Mouse (Mus musculus) hematopoietic stem cell, adult 5-6 weeks (primary cell): ENCODE results near the gene Dab1. TPM values are rescaled to one million over a fixed set of nuclear protein-coding genes. Genes with fewer than 3 reads are reported as not detected.
A peak's percentile ranks its signal among the peaks of the same experiment; 100 is the strongest.

ENCODE experiments used
- ATAC-seq, 2 experiments: fragments of 125-278 bp in 1 of 2; replicated peaks in 1 of 2; 2 replicates each; pipeline ENCODE4 v1.8.0; 2016 to 2017; ENCODE audit warnings: inconsistent platforms in 2 of 2, mild to moderate bottlenecking in 2 of 2, moderate number of reproducible peaks in 2 of 2, low read depth in 1 of 2, moderate TSS enrichment in 1 of 2; ENCODE audit not compliant: low FRiP score in 2 of 2, poor library complexity in 2 of 2, severe bottlenecking in 2 of 2, insufficient read depth in 1 of 2, low TSS enrichment in 1 of 2
- total RNA-seq: library from RNA; stranded (forward); fragments of 172-1452, 232-1000 nt; gene quantifications from 2 replicates; pipeline ENCODE4 v1.2.3, GENCODE M21; 2017

Gene Dab1
- total RNA-seq, 1 experiment from 2014 or later = not detected

GRCm38 (mm10) chr4:104515681-104516080, 896.5 kb downstream of the Dab1 start:
- no peak for ATAC-seq

DNA sequence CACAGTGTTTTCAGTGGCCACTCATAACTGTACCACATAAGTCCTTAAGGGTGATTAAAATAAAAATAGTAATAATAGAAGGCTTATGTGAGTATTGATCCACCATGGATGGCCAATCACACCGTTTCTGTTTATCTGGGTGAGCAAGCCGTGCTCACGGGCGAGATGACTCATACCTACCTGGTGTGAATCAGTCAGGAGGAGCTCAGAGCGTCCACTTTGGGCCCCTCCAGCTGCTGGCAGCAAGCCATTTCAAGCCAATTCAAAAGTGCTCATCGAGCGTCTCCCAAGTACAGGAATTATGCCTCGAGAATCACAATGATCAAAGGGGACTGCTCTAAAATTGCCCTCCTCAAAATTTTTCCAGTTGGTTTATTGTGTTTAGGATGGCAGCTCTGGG, 903.2 kb downstream of the Dab1 start:
- ATAC-seq = no peak

GRCm38 (mm10) chr4:104523776-104524175, 904.6 kb downstream of the Dab1 start:
- no peak for ATAC-seq

DNA sequence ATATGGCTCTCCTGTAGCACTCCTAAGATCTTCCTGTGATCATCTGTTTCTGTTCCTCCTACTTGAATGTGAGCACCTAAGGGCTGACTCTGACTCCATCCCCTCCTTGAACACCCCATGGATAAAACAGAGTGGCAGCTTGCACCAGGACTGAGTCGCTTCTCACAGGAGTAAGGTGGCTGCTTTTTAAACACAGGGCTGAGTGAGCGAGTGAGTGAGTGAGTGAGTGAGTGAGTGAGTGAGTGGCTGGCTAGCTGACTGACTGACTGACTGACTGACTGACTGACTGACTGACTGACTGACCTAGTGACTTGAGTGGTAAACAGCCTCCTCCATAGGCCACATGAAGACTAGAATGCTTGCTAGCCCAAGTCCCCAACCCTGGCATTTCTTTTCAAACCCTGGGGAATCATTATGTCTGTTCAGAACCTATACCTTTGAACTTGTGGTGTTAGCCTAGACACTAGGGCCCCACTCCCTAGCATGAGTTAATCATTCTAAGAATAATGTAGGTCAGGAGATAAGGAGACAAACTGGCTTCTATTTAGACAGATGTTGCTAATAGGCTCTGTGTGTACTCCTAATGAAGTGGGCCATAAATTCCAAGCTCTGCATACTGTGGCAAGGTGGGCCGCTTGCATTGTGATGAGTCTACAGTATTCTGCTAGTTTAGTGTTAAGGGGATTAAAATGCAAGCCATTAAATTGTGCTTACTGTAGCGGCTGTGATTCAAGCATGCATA, 910.9 kb downstream of the Dab1 start:
- no peak for ATAC-seq

- no peak for ATAC-seq
These were observed 913.7 kb downstream of the Dab1 start for GRCm38 (mm10) chr4:104532846-104533245.

DNA sequence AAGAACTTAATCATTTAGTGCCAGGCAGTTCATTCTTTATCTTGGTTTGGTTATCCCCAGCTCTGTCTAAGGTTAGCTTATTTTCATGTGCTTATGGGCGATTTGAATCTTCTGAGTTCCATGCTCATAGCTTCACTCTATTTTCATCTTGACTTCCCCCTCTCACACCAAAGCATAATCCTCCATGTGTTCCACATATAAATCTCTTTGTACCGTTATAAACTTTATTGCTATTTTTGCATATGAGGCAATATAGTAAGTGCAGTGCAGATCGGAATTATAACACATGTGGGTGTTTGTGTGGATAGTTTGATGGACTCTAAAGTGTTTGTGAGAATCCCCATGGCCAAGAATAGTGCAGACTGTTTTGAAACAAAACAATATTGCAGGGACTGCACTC, 919.3 kb downstream of the Dab1 start:
- ATAC-seq = no peak

GRCm38 (mm10) chr4:104539047-104539446, 919.9 kb downstream of the Dab1 start:
- no peak for ATAC-seq

DNA sequence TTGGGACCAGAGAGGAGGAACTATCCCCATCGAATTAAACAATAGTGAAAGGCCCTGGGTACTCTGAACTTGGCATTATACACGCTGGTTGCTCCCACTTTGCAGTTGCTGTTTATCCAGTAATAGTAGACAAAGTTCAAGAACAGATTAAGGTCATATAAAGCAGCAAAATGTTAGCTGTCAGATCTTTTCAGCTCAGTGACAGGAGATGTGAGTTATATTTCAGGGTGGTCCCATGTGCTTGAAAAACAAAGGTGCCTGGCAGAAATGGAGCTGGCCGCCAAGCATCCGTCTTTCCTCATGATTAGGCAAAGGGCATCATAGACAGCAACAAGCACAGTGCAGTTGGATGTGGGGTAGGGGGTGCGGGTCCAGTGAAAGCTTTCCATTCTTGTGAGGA, 927.9 kb downstream of the Dab1 start:
- no peak for ATAC-seq

DNA sequence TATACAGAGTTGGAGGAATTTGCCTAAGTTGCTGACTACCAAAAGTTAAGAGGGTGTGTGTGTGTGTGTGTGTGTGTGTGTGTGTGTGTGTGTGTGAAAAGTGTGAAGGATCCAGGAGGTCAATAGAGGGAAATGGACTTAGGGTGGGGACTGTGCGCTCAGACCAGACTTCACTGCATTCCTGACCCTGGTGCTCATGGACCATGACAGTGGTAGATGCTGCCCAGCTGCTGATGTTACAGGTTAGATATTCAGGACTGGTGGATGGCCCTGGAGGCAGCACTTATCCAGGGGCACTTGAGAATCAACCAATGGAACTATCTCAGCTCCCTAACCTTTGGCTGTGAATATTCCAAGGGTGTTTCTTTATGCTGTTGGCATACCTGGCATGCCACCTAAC, 929.1 kb downstream of the Dab1 start:
- no peak for ATAC-seq

DNA sequence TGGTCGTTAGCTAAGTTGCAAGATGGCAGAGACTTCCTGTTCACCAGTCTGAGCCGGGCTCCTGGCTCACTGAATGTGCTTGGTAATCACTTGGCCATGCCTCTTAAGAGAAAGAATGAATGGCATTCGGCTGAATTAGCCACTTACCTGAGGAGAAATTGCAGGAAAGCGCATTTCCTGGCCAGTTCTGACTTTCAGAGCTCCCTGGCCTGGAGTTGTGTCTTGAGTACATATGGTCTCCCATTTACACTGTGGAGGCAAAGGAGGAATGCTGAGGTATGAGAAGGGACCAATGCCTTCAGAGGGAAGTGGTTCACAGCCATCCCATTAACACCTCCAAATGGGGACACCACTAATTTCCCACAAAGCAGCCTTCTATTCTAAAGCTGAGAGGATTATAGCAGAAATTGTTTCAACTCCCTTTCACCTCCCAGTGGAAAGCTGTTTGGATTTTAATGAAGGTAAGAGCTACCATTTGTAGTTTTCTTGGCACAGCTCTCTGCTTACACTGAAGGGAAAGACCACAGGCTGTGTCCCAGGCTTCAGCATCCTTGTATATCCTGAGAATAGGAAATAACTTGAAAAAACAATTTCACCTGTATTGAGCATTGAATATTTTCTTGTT, 931.5 kb downstream of the Dab1 start:
- no peak for ATAC-seq

DNA sequence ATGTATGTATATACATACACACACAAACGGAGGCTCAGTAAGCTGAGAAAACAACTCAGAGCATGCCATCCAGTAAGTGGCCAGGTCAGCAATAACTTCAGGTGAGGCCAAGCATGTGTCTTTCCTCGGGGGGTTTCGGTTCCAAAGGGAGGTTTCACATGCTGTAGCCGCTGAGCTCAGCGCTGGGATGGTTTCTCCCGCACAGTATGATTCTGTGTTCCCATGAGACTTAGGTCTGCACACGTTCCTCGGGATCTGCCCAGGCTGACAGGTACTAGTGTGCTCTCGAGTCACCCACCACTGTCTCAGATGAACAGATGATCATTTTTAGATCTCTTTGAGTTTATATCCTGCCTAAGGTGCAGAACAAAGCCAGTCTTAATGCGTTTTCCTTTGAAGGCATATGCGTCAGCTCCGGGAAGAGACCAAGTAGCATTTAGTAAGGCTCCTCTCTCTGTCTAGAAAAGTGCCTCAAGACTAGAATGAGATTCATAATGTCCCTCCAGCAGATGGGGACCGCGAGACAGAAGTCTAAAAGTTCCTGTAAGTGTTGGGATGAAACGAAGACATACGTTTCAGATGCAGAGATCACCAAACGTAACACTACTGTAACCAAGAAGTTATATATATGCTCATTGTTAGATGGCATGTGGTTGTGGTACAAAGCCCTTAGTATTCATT, 932.4 kb downstream of the Dab1 start:
- ATAC-seq = no peak

GRCm38 (mm10) chr4:104555408-104555807, 936.2 kb downstream of the Dab1 start:
- no peak for ATAC-seq

DNA sequence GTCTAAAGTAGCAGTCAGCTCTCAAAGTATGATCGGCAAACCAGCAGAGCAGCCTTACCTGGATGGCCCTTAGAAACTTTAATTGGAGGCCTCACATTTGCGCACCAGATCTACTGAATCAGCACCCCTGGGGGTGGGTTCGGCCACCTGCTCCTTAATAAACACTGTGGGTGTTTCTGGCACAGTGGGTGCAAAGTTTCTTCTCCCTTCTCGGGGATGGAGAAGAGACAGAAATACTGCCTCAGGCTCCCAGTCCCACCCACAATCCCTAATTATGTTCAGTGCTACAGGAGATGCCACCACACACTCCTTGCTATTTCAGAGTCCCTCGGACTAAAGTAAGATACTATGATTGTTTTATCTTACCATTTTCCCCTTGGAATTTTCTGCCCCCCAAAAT, 944.4 kb downstream of the Dab1 start:
- no peak for ATAC-seq

DNA sequence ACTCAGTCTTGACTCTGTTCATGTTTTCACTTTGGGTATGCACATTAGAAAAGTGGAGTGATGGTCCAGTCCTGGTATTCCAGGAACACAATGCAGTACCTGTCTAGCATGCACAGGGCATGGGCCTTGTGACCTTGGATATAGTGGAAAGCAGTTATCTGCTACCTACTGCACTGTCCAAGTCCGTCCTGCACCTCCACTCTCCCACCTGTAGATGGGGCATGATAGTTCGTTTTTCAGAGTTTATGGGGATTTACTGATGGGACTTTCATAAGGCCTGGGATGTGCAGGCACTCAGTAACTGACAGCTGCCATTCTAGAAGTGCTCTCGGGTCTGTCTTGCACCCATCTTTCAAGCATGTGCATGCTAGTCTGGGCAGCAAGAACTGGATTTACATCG, 951.4 kb downstream of the Dab1 start:
- peak in 1 of 2 experiments; percentile 42; a peak in 1 of 4 replicates for ATAC-seq

GRCm38 (mm10) chr4:104572440-104572839, 953.3 kb downstream of the Dab1 start:
- no peak for ATAC-seq

DNA sequence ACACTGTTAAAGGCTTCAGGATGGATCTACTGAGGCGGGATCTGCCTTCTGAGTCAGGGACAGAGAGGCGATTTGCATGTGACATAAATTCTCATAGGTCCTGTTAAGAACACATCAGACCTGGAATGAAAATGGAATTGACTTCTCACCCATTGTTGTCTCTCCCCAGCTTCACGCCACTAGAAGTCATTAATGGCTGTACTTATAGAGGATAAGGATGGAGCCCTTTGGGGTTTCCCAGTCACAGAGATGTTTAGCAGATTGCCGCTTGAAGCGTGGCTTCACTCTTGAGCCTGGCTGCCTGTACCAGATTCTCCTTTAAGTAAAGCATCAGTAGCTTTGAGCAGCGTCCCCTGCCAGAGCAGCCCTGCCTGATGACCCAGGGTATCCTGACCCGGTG, 954.3 kb downstream of the Dab1 start:
- ATAC-seq = no peak

DNA sequence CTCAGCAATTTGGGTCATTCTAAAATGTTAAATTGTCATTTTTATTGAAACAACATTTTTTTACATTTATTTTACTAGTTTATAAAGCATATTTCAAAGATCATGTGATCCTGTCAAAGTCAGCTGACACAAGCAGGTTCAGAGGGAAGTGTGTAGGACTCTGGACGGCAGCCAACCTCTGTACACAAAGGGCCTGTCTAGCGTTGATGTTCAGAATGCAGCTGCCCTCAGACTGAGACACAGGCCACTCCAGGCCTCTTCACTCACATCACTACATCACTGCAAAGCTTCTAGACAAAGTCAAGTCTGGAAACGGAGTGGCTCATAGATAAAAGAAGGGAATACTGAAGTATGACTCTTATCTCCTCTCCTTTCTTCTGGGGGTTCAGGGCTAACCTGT, 959.2 kb downstream of the Dab1 start:
- ATAC-seq = no peak

DNA sequence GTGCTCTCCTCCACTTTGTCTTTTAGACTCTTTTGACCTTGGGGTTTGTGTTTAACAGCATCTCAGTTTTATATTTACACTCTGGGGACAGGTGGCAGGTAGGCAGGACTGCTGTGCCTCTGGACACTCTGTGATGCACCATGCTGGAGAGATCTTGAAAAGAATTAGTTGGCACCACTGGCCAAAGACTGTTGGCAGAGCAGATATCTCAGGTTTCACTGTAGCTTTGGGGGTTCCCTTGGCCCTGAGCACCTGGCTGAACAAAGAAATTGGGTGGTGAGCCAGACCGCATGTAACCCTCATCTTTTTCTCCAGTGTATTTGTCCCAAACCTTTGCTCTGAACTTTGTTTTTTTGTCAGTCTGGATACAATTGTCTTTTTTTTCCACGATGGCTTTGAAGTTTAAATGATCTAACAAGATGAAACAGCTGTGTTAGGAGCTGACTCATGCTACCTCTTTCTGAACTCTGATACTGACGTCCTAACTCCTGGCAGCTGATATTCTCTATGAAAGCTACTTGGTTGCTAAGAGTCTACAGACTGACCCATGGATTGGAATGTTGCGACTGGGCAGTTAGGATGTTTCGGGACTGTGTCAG, 960.9 kb downstream of the Dab1 start:
- ATAC-seq = no peak
